Mouse (Mus musculus) layer of hippocampus, adult 11-12 months (tissue): Measurements from ENCODE around the gene Usp12.

ENCODE experiments used
- DNase-seq: peaks from one replicate; pipeline ENCODE4 v3.0.0; 2022; ENCODE audit warnings: low spot score

Usp12 gene

GRCm38 (mm10) chr5:146794853-146795252 lies at the start of gene Usp12:
TSS of gene Usp12 (minus strand) at chr5:146795006.
- peak; percentile 98 for DNase-seq

GRCm38 (mm10) chr5:146844301-146844941 lies 49.6 kb upstream of the Usp12 start:
- DNase-seq = no peak

GRCm38 (mm10) chr5:146841996-146842395 lies 47.2 kb upstream of the Usp12 start:
- no peak for DNase-seq

GRCm38 (mm10) chr5:146841301-146841700 lies 46.5 kb upstream of the Usp12 start:
- DNase-seq = peak; percentile 55

- DNase-seq = no peak
Observed at GRCm38 (mm10) chr5:146840422-146840821, 45.6 kb upstream of the Usp12 start.

GRCm38 (mm10) chr5:146839760-146840159 lies 45.0 kb upstream of the Usp12 start:
- no peak for DNase-seq

- no peak for DNase-seq
Observed at GRCm38 (mm10) chr5:146838836-146839648, 44.2 kb upstream of the Usp12 start.

- DNase-seq = no peak
Observed at GRCm38 (mm10) chr5:146837967-146838720, 43.3 kb upstream of the Usp12 start.

GRCm38 (mm10) chr5:146834959-146835358 lies 40.2 kb upstream of the Usp12 start:
- no peak for DNase-seq

- no peak for DNase-seq
Observed at GRCm38 (mm10) chr5:146833673-146834201, 38.9 kb upstream of the Usp12 start.

GRCm38 (mm10) chr5:146832769-146833448 lies 38.1 kb upstream of the Usp12 start, which contains the start of gene Rpl21:
TSS of gene Rpl21 (plus strand) at chr5:146832890.
- DNase-seq = peak; percentile 96

GRCm38 (mm10) chr5:146832435-146832768 lies 37.6 kb upstream of the Usp12 start:
- no peak for DNase-seq

GRCm38 (mm10) chr5:146829528-146829927 lies 34.7 kb upstream of the Usp12 start:
- no peak for DNase-seq

GRCm38 (mm10) chr5:146823005-146823404 lies 28.2 kb upstream of the Usp12 start:
- no peak for DNase-seq

GRCm38 (mm10) chr5:146818906-146819623 lies 24.3 kb upstream of the Usp12 start:
- DNase-seq = no peak

GRCm38 (mm10) chr5:146817583-146817982 lies 22.8 kb upstream of the Usp12 start:
- DNase-seq = no peak

GRCm38 (mm10) chr5:146815394-146815793 lies 20.6 kb upstream of the Usp12 start:
- DNase-seq = no peak

- DNase-seq = no peak
Observed at GRCm38 (mm10) chr5:146813421-146813820, 18.6 kb upstream of the Usp12 start.

GRCm38 (mm10) chr5:146812866-146813265 lies 18.1 kb upstream of the Usp12 start:
- no peak for DNase-seq

GRCm38 (mm10) chr5:146809951-146810350 lies 15.1 kb upstream of the Usp12 start:
- no peak for DNase-seq

GRCm38 (mm10) chr5:146806004-146806430 lies 11.2 kb upstream of the Usp12 start:
- no peak for DNase-seq
